Mouse (Mus musculus) cerebellum, postnatal 36 days (tissue): Measurements from ENCODE around the gene Prpf8.

ENCODE experiments used
- DNase-seq, 2 experiments: peaks; one replicate each; pipeline ENCODE4 v3.0.0; 2021 to 2022; ENCODE audit warnings: mixed read lengths in 2 of 2

Prpf8 gene

DNA sequence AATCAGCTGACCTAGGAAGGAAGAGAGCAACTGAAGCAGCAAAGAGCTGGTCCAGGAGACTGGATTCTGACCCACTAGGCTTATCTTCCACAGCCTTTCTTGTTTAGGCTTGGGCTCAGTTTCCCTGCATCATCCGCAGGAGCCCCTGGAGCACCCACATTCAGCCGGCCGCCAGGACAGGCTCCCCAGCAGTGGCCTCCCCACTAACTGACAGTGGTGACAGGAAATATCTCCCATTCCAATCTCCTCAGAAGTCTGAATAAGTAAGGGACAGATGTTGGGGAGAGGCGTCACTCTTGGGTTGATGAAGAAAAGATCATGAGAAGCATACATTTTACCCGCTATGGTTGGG, 26.9 kb upstream of the Prpf8 start:
- no peak for DNase-seq

- DNase-seq = peak; percentile 87 to 92
Observed at GRCm38 (mm10) chr11:75460103-75460843, 26.3 kb upstream of the Prpf8 start.

- DNase-seq = peak; percentile 97 to 99
Observed at GRCm38 (mm10) chr11:75460844-75461742, 25.5 kb upstream of the Prpf8 start, which contains the start of gene Tlcd2. Tlcd2 (plus strand) TSS chr11:75461715.

GRCm38 (mm10) chr11:75461743-75462252, 24.8 kb upstream of the Prpf8 start:
- DNase-seq = no peak

DNA sequence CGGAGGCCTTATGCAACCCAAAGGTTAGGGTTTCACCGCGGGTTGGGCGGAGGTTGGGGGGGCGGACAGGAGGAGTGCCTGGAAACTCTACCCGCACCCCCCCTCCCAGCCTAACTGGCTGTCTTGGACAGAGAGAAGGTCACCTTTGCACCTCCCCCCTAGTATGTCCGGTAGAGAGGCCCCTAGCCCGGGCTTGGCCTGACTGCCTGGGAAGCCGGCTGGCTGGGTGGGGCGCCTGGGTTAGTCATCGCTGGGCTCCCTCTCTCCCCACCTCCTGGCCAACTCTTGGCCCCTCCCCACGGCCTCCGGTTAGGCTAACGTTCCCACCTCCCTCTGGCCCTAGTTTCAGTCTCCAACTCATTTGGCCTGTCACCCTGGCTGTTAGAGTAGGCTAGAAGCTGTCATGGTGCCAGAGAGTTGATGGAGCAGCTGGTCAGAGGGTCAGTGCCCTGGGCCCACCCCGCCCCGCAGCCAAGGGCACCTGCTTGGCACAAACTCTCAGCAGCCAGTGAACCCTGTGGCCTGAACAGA, 24.3 kb upstream of the Prpf8 start:
- DNase-seq = peak; percentile 45 to 48

- peak in 1 of 2 experiments; percentile 42 for DNase-seq
Observed at GRCm38 (mm10) chr11:75462865-75463336, 23.7 kb upstream of the Prpf8 start.

DNA sequence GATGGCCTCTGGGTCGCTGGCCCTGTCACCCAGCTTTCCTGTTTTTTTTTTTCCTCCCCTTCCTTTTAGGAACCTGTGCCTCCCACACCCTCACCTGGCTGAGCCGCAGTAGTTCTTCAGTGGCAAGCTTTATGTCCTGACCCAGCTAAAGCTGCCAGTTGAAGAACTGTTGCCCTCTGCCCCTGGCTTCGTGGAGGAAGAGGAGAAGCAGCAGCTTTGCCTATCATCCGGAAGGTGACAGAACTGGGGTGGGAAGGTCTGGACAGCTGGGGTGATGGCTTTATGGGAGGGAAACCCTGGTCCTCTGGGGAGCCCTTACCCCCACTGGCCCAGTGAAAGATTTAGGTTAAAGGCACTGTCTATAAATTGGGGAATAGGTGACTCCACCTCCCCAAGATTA, 23.0 kb upstream of the Prpf8 start:
- no peak for DNase-seq

GRCm38 (mm10) chr11:75464417-75464816, 22.2 kb upstream of the Prpf8 start:
- no peak for DNase-seq

- no peak for DNase-seq
Observed at GRCm38 (mm10) chr11:75465051-75465450, 21.6 kb upstream of the Prpf8 start.

DNA sequence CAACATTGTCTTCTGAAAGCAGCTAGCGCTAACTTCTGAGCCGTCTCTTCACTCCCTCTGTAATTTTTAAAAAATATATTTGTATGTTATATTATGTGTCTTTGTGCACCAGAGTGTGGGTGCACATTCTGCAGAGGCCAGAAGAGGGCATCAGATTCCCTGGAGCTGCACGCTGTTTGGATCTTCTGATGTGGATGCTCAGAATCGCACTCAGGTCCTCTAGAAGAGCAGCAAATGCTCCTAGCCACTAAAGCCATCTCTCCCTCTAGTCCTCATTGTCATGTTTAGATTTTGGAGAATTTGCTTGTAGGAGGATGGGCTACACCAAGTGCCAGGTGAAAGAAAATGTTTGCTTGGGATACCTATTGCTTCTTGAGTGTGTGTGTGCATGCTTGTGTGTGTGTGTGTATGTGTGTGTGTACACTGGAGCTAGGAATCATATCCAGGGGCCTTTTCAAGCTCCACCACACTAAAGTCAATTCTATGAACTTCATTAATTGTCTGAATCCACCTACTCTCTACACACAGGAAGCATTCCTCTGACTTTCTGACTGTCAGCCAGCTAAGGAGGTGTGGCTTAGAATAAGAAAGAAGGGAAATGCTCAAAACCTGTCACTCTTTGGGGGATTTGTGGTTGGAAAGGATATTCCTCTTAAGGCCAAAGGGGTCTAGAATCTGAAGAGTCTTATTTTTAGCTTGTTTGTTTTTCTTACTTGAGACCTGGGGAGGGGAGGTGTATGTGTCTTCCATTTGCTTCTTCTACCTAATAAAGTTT, 19.7 kb upstream of the Prpf8 start:
- DNase-seq = no peak

DNA sequence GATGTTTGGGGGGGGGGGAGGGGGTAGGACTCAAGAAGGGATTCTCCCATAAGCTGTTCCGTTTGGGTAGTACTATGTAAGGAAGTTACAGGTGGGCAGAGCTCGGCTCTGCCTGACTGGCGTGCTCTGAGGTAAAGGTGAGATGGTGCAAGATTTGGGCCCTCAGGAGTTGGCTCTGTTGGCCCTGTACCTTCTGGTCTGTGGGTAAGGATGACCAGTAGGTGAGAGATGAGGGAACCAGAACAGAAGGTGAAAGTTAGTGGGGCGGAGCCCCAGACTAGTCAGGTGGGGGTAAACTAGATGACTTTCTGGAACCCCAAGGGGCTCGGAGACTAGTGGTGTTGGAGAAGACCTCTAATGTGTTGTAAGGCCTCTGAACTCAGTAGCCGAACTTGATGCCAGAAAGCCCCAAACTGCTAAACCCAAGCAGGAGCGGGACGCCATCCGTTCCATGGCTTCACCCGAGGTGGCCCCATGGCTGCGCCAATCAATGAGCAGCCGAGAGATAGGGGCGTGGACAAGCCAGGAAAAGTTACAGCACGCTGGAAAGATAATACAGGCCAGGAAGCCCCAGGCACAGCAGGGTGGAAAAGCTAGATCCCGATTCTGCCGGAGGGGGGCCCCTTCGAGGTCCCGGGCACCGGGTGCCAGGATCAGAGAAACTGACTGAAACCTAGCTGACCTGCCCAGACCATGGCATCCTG, 19.0 kb upstream of the Prpf8 start:
- DNase-seq = no peak

DNA sequence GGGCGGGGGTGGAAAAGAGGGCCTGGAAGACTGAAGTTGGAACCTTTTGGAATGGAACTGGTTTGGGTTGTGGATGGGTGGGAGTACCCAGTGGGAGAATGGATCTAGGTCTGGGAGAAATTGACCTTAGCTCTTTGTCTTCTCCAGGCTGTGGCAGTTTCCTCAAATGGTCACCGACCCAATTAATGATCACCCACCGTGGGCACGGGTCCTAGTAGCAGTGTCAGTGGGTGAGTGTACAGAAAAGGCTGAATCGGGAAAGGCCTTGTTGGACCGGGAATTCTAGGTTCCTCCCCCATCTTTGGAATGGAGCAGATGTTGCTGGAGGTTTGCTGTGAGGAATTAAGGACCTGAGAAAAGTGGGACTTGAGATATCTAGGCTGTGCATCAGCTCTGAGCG, 18.2 kb upstream of the Prpf8 start:
- DNase-seq = no peak

- no peak for DNase-seq
Observed at GRCm38 (mm10) chr11:75469261-75469660, 17.4 kb upstream of the Prpf8 start.

- DNase-seq = no peak
Observed at GRCm38 (mm10) chr11:75470675-75471074, 15.9 kb upstream of the Prpf8 start.

DNA sequence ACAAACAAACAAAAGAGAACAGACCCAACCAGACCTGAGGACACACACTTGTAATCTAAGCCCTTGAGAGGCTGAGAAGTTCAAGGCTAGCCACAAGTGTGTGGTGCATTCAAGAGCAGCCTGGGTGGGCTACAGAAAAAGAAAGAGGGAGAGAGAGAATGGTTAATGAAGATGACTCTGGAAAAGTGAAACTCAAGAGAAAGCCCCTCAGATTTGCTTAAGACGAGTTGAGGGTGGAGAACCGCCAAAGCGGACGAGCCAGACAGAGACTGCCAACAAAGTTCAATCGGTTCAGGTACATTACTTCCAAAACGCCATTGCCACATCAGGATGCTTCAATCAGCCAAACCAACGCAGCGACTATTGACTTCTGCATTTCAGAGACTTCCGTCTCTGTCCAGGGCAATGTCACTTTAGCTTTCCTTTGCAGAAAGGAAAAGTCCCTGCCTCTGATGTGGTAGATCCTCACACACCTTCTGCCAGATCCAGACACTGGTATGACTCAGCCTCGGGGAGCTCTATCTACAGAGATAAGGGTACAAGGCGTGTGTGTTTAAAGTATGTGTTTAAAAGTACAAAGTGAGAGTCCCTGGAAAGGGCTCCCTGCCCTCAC, 14.0 kb upstream of the Prpf8 start:
- no peak for DNase-seq

GRCm38 (mm10) chr11:75473376-75473775, 13.2 kb upstream of the Prpf8 start:
- DNase-seq = no peak

GRCm38 (mm10) chr11:75486192-75486591, 424 bp upstream of the Prpf8 start:
- no peak for DNase-seq

DNA sequence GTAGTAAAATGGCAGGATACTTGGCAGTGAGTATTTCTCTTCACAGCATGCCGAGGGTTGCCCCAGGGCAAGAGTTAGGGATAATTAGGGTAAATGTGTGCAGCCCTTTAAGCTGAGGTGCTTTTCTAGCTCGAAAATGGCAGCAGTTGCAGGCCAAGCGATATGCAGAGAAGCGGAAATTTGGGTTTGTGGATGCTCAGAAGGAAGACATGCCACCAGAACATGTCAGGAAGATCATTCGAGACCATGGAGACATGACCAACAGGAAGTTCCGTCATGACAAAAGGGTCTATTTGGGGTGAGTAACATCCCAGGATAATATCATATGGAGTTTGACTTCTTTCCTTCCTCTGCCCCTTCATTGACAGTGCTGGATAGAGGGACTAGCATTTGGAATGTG, 880 bp downstream of the Prpf8 start:
- no peak for DNase-seq

DNA sequence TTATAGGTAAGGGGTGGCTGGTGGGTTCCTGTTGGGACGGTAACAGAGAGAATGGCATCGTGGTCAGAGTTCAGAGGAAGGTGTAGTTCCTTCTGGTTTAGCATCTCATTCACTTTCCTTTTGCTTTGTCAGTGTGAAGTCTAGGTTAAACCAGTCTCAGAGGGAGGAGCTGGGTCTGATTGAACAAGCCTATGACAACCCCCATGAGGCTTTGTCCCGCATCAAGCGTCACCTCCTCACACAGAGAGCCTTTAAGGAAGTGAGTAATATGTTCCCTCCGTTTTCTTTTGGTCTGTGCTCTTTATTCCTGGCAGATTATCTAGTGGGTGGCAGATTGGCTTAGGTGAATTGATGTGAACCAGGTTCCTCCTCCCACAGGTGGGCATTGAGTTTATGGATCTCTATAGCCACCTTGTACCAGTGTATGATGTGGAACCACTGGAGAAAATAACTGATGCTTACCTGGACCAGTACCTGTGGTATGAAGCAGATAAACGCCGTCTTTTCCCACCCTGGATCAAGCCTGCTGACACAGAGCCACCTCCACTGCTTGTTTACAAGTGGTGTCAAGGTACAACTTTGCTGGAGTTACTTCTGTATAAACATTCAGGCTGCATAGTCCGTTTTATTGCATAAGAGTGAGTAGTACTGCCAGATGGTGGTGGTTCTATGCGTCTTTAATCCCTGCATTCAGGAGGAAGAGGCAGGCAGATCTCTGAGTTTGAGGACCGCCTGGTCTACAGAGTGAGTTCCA, 7.9 kb downstream of the Prpf8 start:
- DNase-seq = no peak

DNA sequence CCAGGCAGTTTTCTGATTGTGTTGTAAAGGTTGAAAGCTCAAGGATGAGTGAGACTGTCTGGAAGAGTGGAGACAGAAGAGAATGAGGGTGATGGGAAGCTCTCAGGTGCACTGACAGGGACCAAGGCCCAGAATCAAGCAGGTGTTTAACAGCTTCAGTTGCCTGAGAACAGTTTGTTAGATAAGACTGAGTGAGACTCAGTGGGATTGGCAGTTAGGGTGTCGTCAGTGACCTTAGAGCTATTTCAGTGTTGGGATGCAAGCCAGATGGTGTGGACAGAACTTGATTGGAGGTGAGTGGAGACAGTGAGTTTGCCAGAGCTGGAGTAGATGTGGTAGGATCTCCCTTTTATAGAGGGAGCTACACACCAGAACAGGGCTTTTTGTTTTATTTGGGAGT, 11.5 kb downstream of the Prpf8 start:
- DNase-seq = no peak

DNA sequence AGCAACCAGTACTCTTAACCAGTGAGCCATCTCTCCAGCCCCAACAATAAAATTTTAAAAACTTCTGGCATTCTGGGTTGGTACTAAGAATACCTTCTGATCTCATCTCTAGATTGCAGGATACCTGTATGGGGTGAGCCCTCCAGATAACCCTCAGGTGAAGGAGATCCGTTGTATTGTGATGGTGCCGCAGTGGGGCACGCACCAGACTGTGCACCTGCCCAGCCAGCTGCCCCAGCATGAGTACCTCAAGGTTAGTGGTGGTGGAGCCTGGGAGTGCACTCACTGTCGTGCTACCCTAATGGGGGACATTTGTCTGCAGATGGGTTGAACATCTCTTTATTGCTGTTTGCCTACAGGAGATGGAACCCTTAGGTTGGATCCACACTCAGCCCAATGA, 21.5 kb downstream of the Prpf8 start:
- no peak for DNase-seq
